Mouse (Mus musculus) kidney, adult 8-10 months (tissue): Measurements from ENCODE around the gene Trim71.

Source experiments
- DNase-seq, 2 experiments: peaks; one replicate each; pipeline ENCODE4 v3.0.0; 2022

Gene Trim71

DNA sequence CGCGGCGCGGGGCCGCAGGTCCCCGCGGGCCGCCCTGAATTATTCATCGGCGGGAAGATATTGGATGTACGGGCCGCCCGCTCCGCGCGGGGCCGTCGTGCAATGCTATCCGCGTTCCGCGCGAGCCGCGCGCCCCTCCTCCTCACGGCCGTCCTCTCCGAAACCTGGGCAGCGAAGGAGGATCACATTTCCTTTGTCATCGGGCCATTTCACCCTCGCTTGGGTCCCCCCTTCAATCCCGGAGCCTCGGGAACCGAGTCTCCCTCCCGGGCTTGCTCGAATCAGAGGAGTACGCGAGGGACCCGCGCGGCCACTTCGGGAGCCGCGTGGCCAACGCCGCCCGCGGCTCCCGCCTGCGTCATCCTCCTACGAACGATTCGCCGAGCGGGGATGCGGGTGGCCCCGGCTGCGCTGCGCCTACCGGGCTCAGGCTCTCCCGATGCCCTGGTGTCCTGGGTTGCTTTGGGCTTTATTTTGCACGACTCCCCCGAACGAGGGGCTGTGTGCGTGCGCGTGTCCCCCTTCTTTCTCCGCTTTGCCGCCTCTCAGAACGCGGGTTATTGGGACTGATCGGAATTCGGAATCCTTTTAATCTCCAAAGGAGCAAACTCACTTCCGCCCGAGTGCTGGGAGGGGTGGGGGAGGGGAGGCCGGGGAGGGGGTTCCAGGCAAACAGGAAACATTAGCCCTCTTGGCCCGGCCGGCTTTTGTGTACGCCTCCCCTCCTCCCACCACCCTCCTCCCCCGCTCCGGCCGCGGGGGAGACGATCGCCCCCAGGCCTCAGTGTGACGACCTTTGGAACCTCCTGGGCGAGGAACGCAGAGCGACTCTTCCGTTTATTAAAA lies at the start of gene Trim71:
TSS of gene Trim71 (minus strand) at position 609 of the 846 bp plus-strand sequence.
- no peak for DNase-seq

DNA sequence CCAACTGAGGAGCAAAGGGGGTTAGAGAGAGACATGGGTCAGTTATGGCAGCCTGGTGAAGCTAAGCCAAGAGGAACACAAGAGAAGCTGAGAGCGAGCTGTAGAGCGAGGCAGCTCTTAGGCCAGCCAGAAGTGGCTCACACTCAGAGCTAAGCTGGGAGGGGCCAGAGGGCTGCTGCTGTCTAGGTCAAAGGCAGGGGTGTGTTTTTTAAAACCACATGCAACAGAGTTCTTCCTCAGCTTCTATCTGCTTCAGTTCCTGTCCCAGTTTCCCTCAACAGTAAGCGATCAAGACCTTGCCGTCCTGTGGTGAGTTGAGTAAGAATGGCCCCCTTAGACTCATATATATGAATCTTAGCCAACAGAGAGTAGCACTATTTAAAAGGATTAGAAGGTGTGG lies 48.9 kb upstream of the Trim71 start:
- DNase-seq = no peak

DNA sequence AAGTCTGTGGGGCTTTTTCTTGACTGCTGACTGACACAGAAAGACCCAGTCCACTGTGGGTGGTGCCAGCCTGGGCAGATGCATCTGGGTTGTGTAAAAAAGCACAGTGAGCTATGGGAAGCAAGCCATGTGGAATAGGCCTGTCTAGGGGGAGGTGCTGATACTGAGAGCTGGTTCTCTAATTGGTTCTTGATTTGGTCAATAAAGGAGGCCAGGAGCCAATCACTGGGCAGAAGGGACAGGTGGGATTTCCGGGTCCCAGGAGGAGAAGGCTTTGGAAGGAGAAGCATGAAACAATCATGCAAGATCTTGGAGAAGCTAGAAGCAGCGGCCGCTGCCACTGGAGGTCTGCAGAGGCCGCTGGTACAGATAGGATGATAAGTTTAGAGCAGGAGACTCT lies 48.4 kb upstream of the Trim71 start:
- DNase-seq = no peak

DNA sequence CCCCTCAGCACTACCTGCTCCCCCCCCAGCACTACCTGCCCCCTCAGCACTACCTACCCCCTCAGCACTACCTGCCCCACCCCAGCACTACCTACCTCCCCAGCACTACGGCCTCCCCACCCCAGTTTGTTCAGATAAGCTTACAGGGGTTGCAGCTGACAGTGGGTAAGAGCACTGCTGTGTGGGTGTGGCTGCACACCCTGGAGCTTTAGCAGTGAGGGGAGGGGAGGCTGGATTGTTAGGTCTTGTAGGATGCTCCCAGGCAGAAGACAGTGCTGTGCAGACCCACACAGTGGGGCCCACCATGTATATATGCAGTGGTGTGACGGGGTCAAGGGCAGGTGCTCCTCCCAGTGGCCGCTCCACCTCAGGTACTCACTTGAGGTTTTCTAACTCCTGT lies 46.1 kb upstream of the Trim71 start:
- no peak for DNase-seq

DNA sequence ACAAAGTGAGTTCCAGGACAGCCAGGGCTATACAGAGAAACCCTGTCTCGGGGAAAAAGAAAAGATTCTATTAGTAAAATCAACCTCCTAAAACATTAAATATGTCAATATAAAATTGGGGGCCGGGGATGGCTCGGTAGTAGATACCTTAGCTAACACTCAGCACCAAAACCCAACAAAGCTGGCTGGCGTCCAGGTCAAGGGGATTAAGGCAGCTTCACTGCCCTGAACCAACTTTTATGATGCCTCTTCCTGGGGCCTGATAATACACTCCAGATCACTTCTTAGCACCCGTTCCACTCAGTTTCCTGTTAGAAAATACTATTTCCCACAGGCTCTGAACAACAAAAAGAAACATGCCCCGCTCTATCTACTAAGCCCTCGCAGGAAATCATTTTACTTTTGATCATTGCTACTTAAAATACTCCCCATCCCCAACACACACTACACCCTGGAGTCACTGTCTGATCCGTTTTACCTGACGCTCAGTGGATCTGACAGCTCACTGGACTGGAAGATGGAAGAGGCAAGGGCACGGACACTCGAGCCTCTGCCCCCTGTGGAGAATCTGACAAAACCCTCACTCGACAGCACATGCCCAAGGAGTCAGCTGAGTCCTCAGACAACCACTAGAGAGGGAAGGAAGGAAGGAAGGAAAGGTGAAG lies 39.8 kb upstream of the Trim71 start:
- no peak for DNase-seq

DNA sequence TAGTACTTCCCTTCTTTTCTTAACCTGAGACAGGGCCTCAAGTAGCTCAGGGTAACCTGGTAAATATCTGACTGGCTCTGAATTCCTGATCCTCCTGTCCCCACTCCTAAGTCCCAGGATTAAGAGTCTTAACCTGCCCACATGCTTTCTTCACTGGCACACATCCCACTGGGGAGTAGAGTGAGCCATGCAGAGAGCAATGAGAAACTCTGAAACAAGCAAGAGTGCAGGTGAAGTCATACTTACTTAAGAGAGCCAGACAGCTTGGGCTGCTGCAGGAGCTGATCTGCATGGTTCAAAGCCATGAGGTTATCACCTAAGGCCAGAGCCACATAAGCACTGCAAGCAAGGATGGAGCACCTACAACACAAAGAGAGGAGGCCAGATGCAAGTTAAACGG lies 36.9 kb upstream of the Trim71 start:
- no peak for DNase-seq

DNA sequence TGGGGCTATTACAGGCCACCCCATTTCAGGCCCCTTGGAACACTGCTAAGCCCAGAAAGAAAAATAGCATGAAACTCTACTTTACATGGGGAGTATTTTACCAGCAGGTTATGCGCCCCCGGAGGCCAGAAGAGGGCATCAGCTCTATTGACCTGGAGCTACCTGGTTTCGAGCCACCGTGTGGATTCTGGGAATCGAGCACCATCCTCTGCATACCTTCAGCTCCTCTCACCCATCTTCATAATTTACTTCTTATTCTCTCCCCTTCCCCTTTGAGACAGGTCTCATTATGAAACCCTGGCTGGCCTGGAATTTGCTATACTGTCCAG lies 20.8 kb upstream of the Trim71 start:
- DNase-seq = no peak

DNA sequence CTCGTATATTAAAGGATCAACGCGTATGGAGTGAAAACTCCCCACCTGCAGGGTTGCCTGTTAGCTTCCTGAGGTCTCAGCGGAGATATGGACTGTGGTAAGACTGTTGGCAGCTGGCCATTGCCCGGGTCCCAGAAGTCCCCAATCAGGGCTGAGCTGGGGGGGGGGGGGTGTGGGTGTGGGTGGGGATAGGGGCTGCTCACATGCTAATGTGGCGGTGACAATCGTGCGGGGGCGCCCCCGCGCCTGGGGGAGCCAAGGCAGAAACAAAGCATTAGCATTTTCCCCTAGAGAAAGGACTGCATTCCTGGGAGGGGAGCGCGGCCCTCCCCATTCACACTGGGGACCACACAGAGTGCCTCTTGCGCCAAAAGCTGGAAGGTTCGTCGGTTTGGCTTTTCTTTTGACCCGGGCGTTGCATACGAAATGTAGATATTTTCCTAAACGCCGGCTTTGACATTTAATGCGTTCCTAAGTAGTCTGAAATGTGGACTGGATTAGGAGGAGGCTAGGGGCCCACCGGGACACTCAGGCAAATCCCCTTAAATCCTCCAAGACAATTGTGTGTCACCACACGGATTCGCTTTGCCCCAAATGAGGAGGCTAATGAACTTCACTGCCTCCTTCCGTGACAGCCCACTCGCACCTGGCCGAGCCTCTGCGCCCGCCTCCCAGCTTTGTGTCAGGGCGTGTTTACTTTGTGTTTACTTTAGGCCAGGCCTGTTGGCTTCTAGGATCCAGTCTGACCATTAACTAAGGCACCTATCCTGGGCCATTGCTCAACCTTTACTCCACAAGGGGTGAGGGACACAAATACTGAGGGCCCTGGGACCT lies 20.2 kb upstream of the Trim71 start:
- DNase-seq = peak in 1 of 2 experiments; percentile 15

DNA sequence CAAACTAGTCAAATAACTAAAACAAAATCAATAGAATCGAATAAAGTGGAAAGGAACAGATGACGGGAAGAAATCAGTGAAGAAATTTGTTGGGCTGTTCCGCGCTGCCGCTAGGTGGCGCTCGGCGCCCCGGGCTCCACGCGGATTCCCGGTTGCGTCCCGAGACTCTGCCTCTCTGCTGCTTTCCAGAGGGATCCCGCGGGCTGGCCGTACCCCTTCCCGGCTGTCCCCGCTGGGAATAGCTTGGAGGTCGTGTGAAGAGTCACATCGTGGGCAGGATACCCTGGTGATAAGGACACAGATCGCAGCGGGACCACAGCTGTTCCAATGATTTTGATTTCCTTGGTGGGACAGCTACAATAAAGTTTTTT lies 19.6 kb upstream of the Trim71 start:
- peak; percentile 35 to 64 for DNase-seq

DNA sequence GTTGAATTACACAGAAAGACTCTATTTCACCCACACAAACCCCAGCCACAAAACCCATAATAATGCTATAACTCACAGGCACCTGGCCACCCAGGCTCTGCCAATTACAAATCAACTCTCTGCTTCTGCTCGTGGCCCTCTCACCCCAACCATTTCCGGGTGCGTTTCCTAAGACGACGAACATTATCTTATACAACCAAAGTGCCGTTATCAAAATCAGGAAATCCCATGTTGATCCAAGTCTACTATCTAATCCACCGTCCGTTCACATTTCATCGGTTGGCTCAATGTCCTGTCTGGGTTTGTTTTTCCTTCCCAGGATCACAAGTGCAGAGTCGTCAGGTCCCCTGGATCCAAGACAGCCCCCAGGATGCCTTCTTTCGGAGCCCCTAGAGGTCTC lies 14.5 kb upstream of the Trim71 start:
- no peak for DNase-seq

DNA sequence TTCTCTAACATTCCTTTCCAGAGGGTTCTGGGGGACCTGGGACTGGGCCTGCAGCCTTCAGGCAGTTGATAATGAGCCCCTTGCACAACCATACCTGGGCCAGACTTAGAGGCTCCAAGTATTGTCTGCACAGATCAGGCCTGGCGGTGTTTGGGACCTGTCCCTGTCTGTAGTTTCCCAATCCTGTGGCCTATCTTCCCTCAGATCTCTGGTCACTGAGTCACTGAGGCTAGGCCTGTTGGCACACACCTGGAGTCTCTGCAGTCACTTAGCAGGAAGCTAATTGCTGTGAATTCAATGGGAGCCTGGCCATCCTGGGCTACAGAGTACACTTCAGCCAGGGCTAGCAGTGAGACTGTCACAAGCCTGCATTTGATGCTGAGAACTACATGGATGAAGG lies 11.8 kb upstream of the Trim71 start:
- DNase-seq = no peak

DNA sequence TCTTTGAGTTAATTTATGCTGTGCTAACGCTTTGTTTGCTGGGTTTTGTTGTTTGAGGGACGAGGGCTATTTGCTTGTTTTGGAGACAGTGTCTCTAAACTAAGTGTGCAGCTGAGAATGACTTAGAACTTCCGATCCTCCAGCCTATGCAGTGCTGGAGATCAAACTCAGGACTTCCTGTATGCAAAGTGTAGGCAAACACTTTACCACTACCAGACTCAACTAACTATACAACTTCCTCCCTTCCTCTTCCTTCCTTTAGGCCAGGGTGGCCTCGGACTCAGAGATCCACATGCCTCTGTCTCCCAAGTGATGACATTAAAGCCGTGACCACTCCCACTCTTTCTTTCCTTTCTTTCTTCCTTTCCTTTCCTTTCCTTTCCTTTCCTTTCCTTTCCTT lies 9.4 kb upstream of the Trim71 start:
- no peak for DNase-seq

DNA sequence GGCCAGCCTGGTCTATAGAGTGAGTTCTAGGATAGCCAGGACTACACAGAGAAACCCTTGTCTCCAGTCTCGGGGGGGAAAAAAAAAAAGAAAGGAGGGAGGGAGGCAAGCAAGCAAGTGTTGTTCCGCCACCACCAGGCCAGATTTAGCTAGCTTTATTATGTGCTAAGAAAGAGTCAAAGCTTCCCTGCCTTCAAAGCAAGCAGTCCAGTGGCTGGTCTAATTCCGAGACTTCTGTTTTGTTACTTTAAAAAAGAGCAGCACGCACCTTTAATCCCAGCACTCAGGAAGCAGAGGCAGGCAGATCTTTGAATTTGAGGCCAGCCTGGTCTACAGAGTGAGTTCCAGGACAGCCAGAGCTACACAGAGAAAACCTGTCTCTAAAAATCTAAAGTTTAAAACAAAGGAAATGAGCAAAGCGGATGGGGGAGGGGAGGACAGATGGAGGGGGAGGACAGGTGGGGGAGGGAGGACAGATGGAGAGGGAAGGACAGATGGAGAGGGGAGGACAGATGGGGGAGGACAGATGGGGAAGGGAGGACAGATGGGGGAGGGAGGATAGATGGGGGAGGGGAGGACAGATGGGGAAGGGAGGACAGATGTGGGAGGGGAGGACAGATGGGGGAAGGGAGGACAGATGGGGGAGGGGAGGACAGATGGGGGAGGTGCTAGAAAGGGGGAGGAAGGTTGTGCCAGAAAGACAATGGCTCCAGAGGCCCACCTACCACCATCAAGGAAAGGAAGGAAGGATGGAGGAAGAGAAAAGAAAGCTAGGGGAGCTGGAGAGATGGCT lies 4.7 kb upstream of the Trim71 start:
- DNase-seq = no peak

DNA sequence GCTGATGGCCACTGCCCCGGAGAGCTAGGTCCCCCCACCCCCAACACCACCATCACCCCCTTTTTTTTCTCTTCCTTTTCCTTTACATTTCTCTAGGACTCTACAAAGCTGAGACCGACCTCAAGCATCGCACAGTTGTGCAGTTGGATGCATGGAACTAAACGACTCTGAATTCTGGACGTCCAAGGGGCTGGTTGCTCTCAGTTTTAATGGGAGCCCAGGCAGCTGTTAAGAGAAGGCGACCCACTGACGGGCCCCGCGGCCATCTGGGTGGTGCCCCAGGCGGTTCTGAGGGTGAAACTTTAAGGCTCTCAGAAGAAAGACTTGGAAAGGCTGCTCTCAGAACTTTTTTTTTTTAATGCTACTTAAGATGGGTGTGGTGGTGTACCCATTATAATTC lies 498 bp upstream of the Trim71 start:
- DNase-seq = no peak

DNA sequence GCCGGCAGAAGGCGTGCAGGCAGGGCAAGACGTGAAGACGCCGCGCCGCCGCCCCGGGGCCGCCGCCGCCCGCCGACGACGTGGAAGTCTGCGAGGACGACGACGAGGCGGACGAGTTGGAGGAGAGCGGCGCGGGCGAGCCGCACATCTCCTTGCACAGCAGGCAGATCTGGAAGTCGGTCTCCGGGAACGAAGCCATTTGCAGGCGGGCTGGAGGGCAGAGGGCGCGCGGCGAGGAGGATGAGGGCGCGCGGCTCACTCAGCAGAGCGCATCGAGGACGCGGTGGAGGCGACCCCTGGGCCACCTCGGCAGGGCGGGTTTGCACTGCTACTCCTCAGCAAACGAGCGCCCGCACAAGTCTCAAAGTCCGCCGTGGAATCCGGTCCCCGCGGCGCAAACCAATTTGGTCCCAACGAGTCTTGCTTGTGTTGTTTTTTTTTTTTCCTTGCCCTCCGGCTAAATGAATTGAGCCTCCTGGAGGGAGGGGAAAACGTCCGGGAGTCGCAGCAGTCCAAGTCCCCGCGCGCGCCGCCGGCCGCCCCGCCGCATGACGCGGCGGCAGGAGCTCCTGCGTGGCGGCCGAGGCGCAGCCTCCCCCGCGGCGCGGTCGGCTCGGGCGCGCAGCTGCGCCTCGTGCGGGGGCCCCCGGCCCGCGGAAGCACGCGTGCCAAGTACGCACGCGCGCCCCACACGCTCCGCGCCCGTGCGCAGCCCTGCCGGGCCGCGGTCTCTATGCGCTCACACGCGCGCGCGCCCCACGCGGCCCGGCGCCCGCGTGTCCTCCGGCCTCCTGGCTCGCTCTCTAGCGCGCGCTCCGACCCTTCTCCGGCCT lies 1.0 kb downstream of the Trim71 start:
- no peak for DNase-seq

DNA sequence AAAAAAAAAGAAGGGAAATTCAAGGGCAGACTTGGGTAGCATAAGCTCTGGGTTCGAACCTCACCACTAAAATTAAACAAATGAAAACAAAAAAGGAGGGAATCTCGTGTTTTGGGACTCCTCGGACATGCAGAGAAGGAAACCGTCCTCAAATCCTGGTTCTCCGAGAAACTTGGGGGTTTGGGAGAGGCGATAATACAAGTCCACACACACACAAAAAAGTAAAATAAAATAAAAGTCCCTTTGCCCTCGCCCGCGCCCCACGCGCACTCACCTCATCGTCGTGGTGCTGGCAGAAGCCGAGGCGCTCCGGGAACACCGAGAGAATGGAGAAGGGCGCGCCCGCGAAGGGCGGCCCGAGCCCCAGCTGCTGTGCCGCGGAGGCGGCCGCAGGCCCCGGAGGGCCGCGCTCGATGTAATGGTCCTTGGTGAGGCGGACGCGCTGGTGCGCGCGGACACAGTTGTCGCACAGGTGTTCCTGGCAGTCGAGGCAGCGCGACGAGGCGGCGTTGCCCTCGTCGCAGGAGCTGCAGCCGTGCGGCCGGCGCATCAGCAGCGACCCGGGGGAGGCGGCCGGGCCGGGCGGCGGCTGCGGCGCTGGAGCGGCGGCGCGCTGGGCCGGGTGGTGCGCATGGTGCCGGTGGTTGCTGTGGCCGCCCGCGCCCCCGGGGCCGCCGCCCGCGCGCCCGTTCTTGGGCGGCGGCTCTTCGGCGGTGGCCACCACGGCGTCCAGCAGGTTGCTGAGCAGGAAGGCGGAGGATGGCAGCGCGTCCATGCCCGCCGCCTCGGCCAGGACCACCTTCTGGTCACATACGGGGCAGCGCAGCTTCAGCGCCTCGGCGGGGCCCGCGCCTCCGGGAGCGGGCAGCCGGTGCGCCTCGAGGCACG lies 1.9 kb downstream of the Trim71 start:
- no peak for DNase-seq

DNA sequence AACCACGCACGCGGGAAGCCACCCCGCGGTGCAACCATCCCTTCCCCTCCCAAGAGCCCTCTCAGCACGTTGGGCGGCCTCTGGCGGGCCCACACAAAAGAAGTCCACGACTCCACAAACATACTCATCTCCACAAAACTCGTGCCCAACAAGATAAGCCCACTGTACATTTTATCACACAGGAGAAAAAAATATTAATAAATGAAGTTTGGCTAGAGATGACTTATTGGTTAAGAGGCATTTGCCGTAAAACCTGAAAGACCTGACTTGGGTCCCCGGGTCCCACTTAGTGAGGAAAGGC lies 2.5 kb downstream of the Trim71 start:
- no peak for DNase-seq

DNA sequence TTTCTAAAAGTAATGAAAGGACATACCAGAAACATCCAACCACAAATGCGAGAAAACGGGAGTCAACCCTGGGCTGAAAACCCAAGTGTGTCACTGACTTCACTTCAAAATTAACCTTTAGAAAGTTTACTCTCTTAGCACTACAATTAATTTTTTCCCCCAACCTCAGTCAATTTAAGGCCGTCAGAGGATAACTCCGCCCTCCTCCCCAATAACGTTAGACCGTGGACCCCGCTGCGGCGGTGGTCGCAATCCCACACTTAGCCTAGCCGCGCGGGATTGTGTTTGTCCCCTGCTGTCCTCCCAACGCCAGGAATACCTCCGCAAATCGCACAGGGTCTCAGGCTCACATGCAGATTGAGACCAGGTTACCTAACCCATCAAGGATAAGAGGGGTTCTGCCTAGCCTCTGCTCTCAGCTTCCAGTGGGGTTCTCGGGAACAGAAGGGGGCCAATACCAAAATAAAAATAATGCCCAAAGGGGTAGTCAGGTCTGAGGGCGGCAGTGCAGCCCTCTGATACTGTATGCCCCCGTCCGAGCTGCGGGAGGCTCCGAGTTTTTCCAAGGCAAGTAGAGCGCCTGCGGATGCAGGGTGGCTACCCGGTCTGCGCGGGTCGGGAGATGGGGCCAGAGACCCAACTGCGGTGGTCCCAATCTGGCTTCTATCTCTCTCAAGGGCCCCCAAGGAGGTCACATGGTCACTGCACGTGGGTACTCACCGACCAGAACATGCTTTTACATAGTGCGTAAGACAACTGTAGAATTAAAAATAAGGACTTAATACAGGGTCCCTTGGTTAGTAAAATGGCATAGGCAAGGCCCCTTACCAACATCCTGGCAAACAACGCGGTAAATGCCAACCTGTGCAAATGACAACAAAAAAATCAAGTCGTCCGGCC lies 3.1 kb downstream of the Trim71 start:
- no peak for DNase-seq

DNA sequence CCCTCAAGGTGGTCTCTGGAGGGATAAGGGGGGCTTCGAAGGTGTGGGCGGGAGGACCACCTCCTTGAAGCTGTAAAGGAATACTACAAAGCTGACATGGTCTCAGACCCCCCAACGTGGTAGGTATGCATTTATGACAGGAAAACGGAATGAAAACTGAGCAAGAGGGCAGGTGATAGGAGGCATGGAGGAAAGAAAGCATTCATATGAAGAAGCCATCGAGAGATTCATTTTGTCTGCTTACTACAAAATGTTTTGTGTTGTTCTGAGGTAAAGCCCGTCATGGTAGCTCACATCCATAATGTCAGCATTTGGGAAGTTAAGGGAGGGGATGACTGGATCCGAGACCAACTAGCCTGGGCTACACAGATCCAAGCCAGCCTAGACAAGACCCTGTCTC lies 4.0 kb downstream of the Trim71 start:
- no peak for DNase-seq

DNA sequence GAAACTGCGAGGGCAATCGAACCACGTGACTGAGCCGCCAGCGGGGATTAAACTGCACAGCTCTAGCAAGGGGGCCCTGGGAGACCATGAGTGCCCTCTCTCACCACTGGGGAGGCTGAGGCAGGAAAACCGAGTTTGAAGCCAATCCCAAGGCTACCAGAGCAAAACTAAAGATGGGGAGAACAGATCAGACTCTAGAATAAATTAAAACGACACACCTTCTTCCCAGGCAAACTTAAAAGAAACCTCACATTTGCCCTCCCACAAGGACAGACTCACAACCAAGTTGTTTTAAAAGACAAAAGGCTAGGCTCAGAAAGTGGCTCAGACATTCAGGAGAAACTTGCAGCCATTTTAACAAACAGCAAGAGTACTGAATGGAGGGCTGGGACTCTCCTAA lies 7.1 kb downstream of the Trim71 start:
- no peak for DNase-seq
